Mouse (Mus musculus): ENCODE measurements around the gene S1pr5.

Gene S1pr5

GRCm38 (mm10) chr9:21251116-21251735 is 3.0 kb upstream of the S1pr5 start:
- CTCF ChIA-PET, result interaction anchor here (0.5 to 1.5 kb wide), 8 partner anchors 10 to 236 kb away, joined by 3 to 12 read pairs (median 3); no protein-coding TSS in a partner anchor

GRCm38 (mm10) chr9:21250509-21250908 is 2.3 kb upstream of the S1pr5 start:
- POLR2A ChIA-PET, result interaction anchor here in 3 of 4 experiments (0.6 to 2.7 kb wide), 7 partner anchors 9 to 352 kb away, joined by 3 to 6 read pairs (median 4); partner anchors contain the start of genes Atg4d (in 1 of the 3), Eif3g (in 1 of the 3), Gm38431 (in 1 of the 3) and Raver1 (in 1 of the 3)
- CTCF ChIA-PET, result interaction anchor here (0.5 to 1.5 kb wide), 5 partner anchors 9 to 107 kb away, joined by 3 to 4 read pairs (median 4); no protein-coding TSS in a partner anchor

More at GRCm38 (mm10) chr9:21251116-21251735, 3.0 kb upstream of the S1pr5 start:
- POLR2A ChIA-PET, result interaction anchor here in 3 of 4 experiments (0.6 to 2.7 kb wide), 13 partner anchors 10 to 353 kb away, joined by 3 to 6 read pairs (median 3); partner anchors contain the start of genes Atg4d (in 1 of the 3), Eif3g (in 1 of the 3), Gm38431 (in 1 of the 3) and Keap1 (in 1 of the 3)

GRCm38 (mm10) chr9:21249629-21250508 is 1.6 kb upstream of the S1pr5 start:
- POLR2A ChIA-PET, result interaction anchor here in 3 of 4 experiments (0.6 to 2.7 kb wide), 7 partner anchors 8 to 379 kb away, joined by 3 to 6 read pairs (median 3); partner anchors contain the start of genes Cdkn2d (in 1 of the 3), Gm38431 (in 1 of the 3) and Raver1 (in 1 of the 3)
- CTCF ChIA-PET, result interaction anchor here in 3 of 4 experiments (0.6 to 1.2 kb wide), 4 partner anchors 8 to 107 kb away, joined by 3 to 4 read pairs (median 4); no protein-coding TSS in a partner anchor

- ChIA-PET POLR2A (interaction anchor here in 3 of 4 experiments (0.5 to 11.6 kb wide), 8 partner anchors 18 to 367 kb away, joined by 3 to 223 read pairs (median 4); partner anchors contain the start of genes Angptl6 (in 1 of the 3), Atg4d (in 1 of the 3), Cdkn2d (in 1 of the 3) and Ppan (in 1 of the 3)), CTCF (interaction anchor here in 2 of 4 experiments (0.5 to 0.7 kb wide), 2 partner anchors 9 to 56 kb away, joined by 3 to 9 read pairs; no protein-coding TSS in a partner anchor)
Observed at GRCm38 (mm10) chr9:21246342-21246741, 1.9 kb downstream of the S1pr5 start.

GRCm38 (mm10) chr9:21245113-21245487 is 3.1 kb downstream of the S1pr5 start:
- POLR2A ChIA-PET, result interaction anchor here in 3 of 4 experiments (0.6 to 11.6 kb wide), 23 partner anchors 8 to 871 kb away, joined by 3 to 223 read pairs (median 4); partner anchors contain the start of genes Cdkn2d (in 2 of the 3), Atg4d (in 1 of the 3), Carm1 (in 1 of the 3) and Gm38431 (in 1 of the 3)

GRCm38 (mm10) chr9:21244428-21245112 is 3.7 kb downstream of the S1pr5 start:
- CTCF ChIA-PET, result interaction anchor here (0.5 to 2.5 kb wide), 12 partner anchors 11 to 312 kb away, joined by 3 to 6 read pairs (median 4); partner anchors contain the start of gene Atg4d (in 1 of the 4)
- POLR2A ChIA-PET, result interaction anchor here in 3 of 4 experiments (0.6 to 11.6 kb wide), 23 partner anchors 10 to 367 kb away, joined by 3 to 223 read pairs (median 4); partner anchors contain the start of genes Atg4d (in 2 of the 3), Cdkn2d (in 2 of the 3), Carm1 (in 1 of the 3) and Gm38431 (in 1 of the 3)

More at GRCm38 (mm10) chr9:21245113-21245487, 3.1 kb downstream of the S1pr5 start:
- CTCF ChIA-PET, result interaction anchor here (0.5 to 2.5 kb wide), 13 partner anchors 11 to 311 kb away, joined by 3 to 6 read pairs (median 3); partner anchors contain the start of gene Atg4d (in 1 of the 4)

GRCm38 (mm10) chr9:21243826-21244427 is 4.3 kb downstream of the S1pr5 start:
- CTCF ChIA-PET, result interaction anchor here in 2 of 4 experiments (0.6 to 2.5 kb wide), 4 partner anchors 12 to 113 kb away, joined by 4 to 7 read pairs (median 6); no protein-coding TSS in a partner anchor
- POLR2A ChIA-PET, result interaction anchor here in 3 of 4 experiments (0.9 to 11.6 kb wide), 7 partner anchors 15 to 22 kb away, joined by 3 to 223 read pairs (median 5); partner anchors contain the start of gene Atg4d (in 2 of the 3)

- ChIA-PET CTCF (interaction anchor here (0.5 to 4.1 kb wide), 36 partner anchors 8 to 324 kb away, joined by 3 to 36 read pairs (median 4); partner anchors contain the start of genes Atg4d (in 1 of the 4), Qtrt1 (in 1 of the 4) and Slc44a2 (in 1 of the 4)), POLR2A (interaction anchor here (0.5 to 11.6 kb wide), 24 partner anchors 9 to 546 kb away, joined by 3 to 223 read pairs (median 4); partner anchors contain the start of genes Atg4d (in 2 of the 4), Cdkn2d (in 2 of the 4), Kri1 (in 1 of the 4) and Tmed1 (in 1 of the 4))
Observed at GRCm38 (mm10) chr9:21241343-21241742, 6.9 kb downstream of the S1pr5 start.

GRCm38 (mm10) chr9:21239465-21239848 is 8.8 kb downstream of the S1pr5 start:
- ChIA-PET CTCF (interaction anchor here in 3 of 4 experiments (0.5 to 4.1 kb wide), 9 partner anchors 13 to 118 kb away, joined by 3 to 36 read pairs (median 3); partner anchors contain the start of gene Cdkn2d (in 1 of the 3)), POLR2A (interaction anchor here (0.6 to 11.6 kb wide), 24 partner anchors 10 to 592 kb away, joined by 3 to 223 read pairs (median 4); partner anchors contain the start of genes Atg4d (in 2 of the 4), Cdkn2d (in 2 of the 4), Kri1 (in 2 of the 4) and Gm38431 (in 1 of the 4))

- CTCF ChIA-PET, result interaction anchor here in 3 of 4 experiments (0.5 to 4.1 kb wide), 13 partner anchors 13 to 118 kb away, joined by 3 to 36 read pairs (median 4); partner anchors contain the start of gene Cdkn2d (in 2 of the 3)
- POLR2A ChIA-PET, result interaction anchor here (0.6 to 11.6 kb wide), 40 partner anchors 9 to 593 kb away, joined by 3 to 223 read pairs (median 5); partner anchors contain the start of genes Atg4d (in 3 of the 4), Cdkn2d (in 2 of the 4), Kri1 (in 2 of the 4) and Ap1m2 (in 1 of the 4)
Observed at GRCm38 (mm10) chr9:21238733-21239464, 9.3 kb downstream of the S1pr5 start, which contains the start of gene Keap1. Keap1 (minus strand) TSS chr9:21239361.

- CTCF ChIA-PET, result interaction anchor here in 3 of 4 experiments (0.5 to 3.2 kb wide), 14 partner anchors 12 to 259 kb away, joined by 3 to 17 read pairs (median 4); partner anchors contain the start of gene Cdkn2d (in 1 of the 3)
- POLR2A ChIA-PET, result interaction anchor here (0.5 to 11.6 kb wide), 40 partner anchors 8 to 360 kb away, joined by 3 to 223 read pairs (median 5); partner anchors contain the start of genes Atg4d (in 3 of the 4), Cdkn2d (in 2 of the 4), Ap1m2 (in 1 of the 4) and Carm1 (in 1 of the 4)
Observed at GRCm38 (mm10) chr9:21238004-21238732, 10.1 kb downstream of the S1pr5 start.

GRCm38 (mm10) chr9:21237368-21238003 is 10.8 kb downstream of the S1pr5 start:
- CTCF ChIA-PET, result interaction anchor here (0.5 to 3.2 kb wide), 20 partner anchors 9 to 260 kb away, joined by 3 to 17 read pairs (median 4); partner anchors contain the start of genes Cdkn2d (in 1 of the 4) and Kri1 (in 1 of the 4)
- POLR2A ChIA-PET, result interaction anchor here (0.5 to 11.6 kb wide), 43 partner anchors 8 to 359 kb away, joined by 3 to 223 read pairs (median 5); partner anchors contain the start of genes Atg4d (in 3 of the 4), Cdkn2d (in 2 of the 4), Ap1m2 (in 1 of the 4) and Carm1 (in 1 of the 4)

- POLR2A ChIA-PET, result interaction anchor here (0.5 to 11.6 kb wide), 32 partner anchors 8 to 359 kb away, joined by 3 to 223 read pairs (median 6); partner anchors contain the start of genes Atg4d (in 3 of the 4), Cdkn2d (in 2 of the 4), Ap1m2 (in 1 of the 4) and Carm1 (in 1 of the 4)
Observed at GRCm38 (mm10) chr9:21236991-21237367, 11.3 kb downstream of the S1pr5 start.

More at GRCm38 (mm10) chr9:21236991-21237367, 11.3 kb downstream of the S1pr5 start:
- CTCF ChIA-PET, result interaction anchor here (0.6 to 3.2 kb wide), 16 partner anchors 9 to 120 kb away, joined by 3 to 17 read pairs (median 4); partner anchors contain the start of genes Cdkn2d (in 1 of the 4) and Kri1 (in 1 of the 4)
